Mouse (Mus musculus): Measurements from ENCODE around the gene Tsnaxip1. TPM values are rescaled to one million over a fixed set of nuclear protein-coding genes. Genes with fewer than 3 reads are reported as not detected.

The Tsnaxip1 gene
- total RNA-seq, 4 experiments from 2014 or later, result not detected

- DNase-seq, result no peak
These were observed 39.0 kb downstream of the Tsnaxip1 start for GRCm38 (mm10) chr8:105866364-105867029.

GRCm38 (mm10) chr8:105874301-105874700, 46.8 kb downstream of the Tsnaxip1 start:
- DNase-seq, result no peak

GRCm38 (mm10) chr8:105880754-105881520, 53.4 kb downstream of the Tsnaxip1 start, which contains the start of gene Edc4:
Gene Edc4, plus strand, starts transcription at chr8:105880881.
- peak; percentile 67 for DNase-seq

- no peak for DNase-seq
These were observed 62.4 kb downstream of the Tsnaxip1 start for GRCm38 (mm10) chr8:105889756-105890465.

- no peak for DNase-seq
These were observed 63.3 kb downstream of the Tsnaxip1 start for GRCm38 (mm10) chr8:105890870-105891269.

- no peak for DNase-seq
These were observed 64.9 kb downstream of the Tsnaxip1 start for GRCm38 (mm10) chr8:105892432-105892831.

GRCm38 (mm10) chr8:105893339-105893738, 65.8 kb downstream of the Tsnaxip1 start, which contains the start of gene Nrn1l:
Gene Nrn1l, plus strand, starts transcription at chr8:105893567.
- DNase-seq, result peak; percentile 65

Other genes starting within 250 kb of the Tsnaxip1 start
- 10 to 100 TPM; 28.1 to 47.9 (median 37.8) TPM for gene Ripor1, start 222.5 kb upstream of the Tsnaxip1 start, total RNA-seq (2022)
- gene Ctcf, start 191.2 kb upstream of the Tsnaxip1 start, total RNA-seq (2022), result 10 to 100 TPM; 61.2 to 79.1 (median 67.7) TPM
- gene Agrp, start 190.3 kb upstream of the Tsnaxip1 start, total RNA-seq (2022), result 10 to 100 TPM in 1 of 4 experiments, 1 to 10 TPM in 2, under 1 TPM in 1; 0.97 to 11.6 (median 4.2) TPM
- 1 to 10 TPM; 2.1 to 3.9 (median 3.1) TPM for gene Carmil2, start 141.5 kb upstream of the Tsnaxip1 start, total RNA-seq (2022)
- gene Acd, start 126.6 kb upstream of the Tsnaxip1 start, total RNA-seq (2022), result 10 to 100 TPM; 22.3 to 37.1 (median 29.5) TPM
- gene Pard6a, start 126.6 kb upstream of the Tsnaxip1 start, total RNA-seq (2022), result 10 to 100 TPM; 10.7 to 14.2 (median 12.8) TPM
- not detected for gene 4933405L10Rik, start 120.1 kb upstream of the Tsnaxip1 start, total RNA-seq (2022)
- gene Enkd1, start 119.5 kb upstream of the Tsnaxip1 start, total RNA-seq (2022), result 1 to 10 TPM; 4.6 to 8.1 (median 5.8) TPM
- 10 to 100 TPM in 2 of 4 experiments, 1 to 10 TPM in 2; 8.9 to 10.9 (median 10.0) TPM for gene Gfod2, start 69.1 kb upstream of the Tsnaxip1 start, total RNA-seq (2022)
- gene Ranbp10, start 381 bp upstream of the Tsnaxip1 start, total RNA-seq (2022), result 10 to 100 TPM; 25.7 to 30.1 (median 27.3) TPM
- 1 to 10 TPM; 6.2 to 9.7 (median 7.3) TPM for gene Cenpt, start 25.5 kb downstream of the Tsnaxip1 start, total RNA-seq (2022)
- 10 to 100 TPM; 38.2 to 45.1 (median 43.6) TPM for gene Thap11, start 27.4 kb downstream of the Tsnaxip1 start, total RNA-seq (2022)
- gene Nutf2, start 32.8 kb downstream of the Tsnaxip1 start, total RNA-seq (2022), result 10 to 100 TPM; 28.5 to 37.2 (median 29.0) TPM
- gene Edc4, start 53.1 kb downstream of the Tsnaxip1 start, total RNA-seq (2022), result 10 to 100 TPM; 34.1 to 61.1 (median 46.6) TPM
- gene Nrn1l, start 65.8 kb downstream of the Tsnaxip1 start, total RNA-seq (2022), result 1 to 10 TPM in 3 of 4 experiments, under 1 TPM in 1; 0.75 to 2.3 (median 1.7) TPM
- 10 to 100 TPM; 34.1 to 36.1 (median 34.9) TPM for gene Pskh1, start 72.7 kb downstream of the Tsnaxip1 start, total RNA-seq (2022)
- gene Ctrl, start 106.1 kb downstream of the Tsnaxip1 start, total RNA-seq (2022), result 1 to 10 TPM in 1 of 4 experiments, under 1 TPM in 2, not detected in 1; 0.78 to 1.8 (median 0.86) TPM
- gene Psmb10, start 110.7 kb downstream of the Tsnaxip1 start, total RNA-seq (2022), result 100 to 1,000 TPM in 1 of 4 experiments, 10 to 100 TPM in 3; 66.8 to 110 (median 68.4) TPM
- 1 to 10 TPM; 1.1 to 3.1 (median 2.2) TPM for gene Lcat, start 115.7 kb downstream of the Tsnaxip1 start, total RNA-seq (2022)
- 10 to 100 TPM; 46.2 to 86.2 (median 68.3) TPM for gene Slc12a4, start 138.4 kb downstream of the Tsnaxip1 start, total RNA-seq (2022)
- not detected for gene Dpep3, start 151.7 kb downstream of the Tsnaxip1 start, total RNA-seq (2022)
- 10 to 100 TPM; 16.1 to 26.6 (median 22.3) TPM for gene Dus2, start 163.6 kb downstream of the Tsnaxip1 start, total RNA-seq (2022)
- not detected for gene Dpep2nb, start 178.2 kb downstream of the Tsnaxip1 start, total RNA-seq (2022)
- 10 to 100 TPM; 17.3 to 19.0 (median 17.9) TPM for gene Ddx28, start 184.2 kb downstream of the Tsnaxip1 start, total RNA-seq (2022)
- gene Nfatc3, start 231.1 kb downstream of the Tsnaxip1 start, total RNA-seq (2022), result 10 to 100 TPM; 42.3 to 54.0 (median 43.6) TPM

Data from adrenal gland, adult 8-10 months (tissue).